Mouse (Mus musculus): ENCODE results near the gene Ppp1r12b. TPM values are rescaled to one million over a fixed set of nuclear protein-coding genes. Genes with fewer than 3 reads are reported as not detected.
A peak's percentile ranks its signal among the peaks of the same experiment; 100 is the strongest.

Ppp1r12b gene
- total and polyA plus RNA-seq, 3 experiments, result 4.7 to 7.8 TPM; not detected in 1

DNA sequence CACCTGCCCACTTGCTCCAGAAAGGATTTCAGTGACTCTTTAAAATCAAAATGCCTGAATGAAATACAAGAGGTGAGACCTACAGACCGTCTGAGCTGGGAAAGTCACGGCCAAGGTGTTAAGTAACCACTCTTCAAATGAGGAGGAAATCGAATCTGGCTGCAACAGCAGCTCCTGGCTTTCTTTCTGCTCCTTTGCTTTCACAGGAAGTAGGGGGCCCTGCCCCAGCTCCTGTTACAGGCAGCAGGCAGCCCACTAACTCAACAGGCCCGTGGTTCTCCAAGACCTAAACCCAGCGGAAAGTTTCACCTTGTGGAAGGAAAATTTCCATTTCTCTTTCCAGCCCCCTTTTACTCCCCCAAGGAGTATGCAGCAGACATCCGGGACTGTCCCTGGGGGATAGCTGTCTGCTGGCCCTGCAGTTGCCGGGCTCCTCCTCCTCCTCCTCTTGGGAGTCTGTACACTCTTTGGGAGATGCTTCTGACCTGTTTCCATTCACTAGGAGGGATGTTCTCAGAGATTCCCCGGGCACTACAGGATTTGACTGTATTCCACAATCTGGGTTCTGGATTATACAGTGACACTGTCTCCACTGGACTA is 36.4 kb upstream of the Ppp1r12b start:
- Histone ChIP-seq H3K36me3 (ENCODE audit: control insufficient read depth in 1 of 2, insufficient read depth in 2 of 2, low read length in 2 of 2) (no peaks in the 10 kb centered on the region), H3K27ac (ENCODE audit: control insufficient read depth, low read depth, low read length) (no peak overlapping the region), H3K79me2 (ENCODE audit: control insufficient read depth, insufficient read depth, low read length, poor library complexity) (no peaks in the 10 kb centered on the region), H3K27me3 (ENCODE audit: control insufficient read depth in 1 of 2, insufficient read depth in 2 of 2, low read length in 2 of 2) (peaks cover 1 to 2% of the 10 kb centered on the region in 2 experiments; a peak in 2 of 4 replicates), H3K4me1 (ENCODE audit: control insufficient read depth in 1 of 2, insufficient read depth in 2 of 2, low read length in 2 of 2) (no peaks in the 10 kb centered on the region), H3K4me3 (ENCODE audit: control insufficient read depth in 1 of 2, insufficient read depth in 1 of 2, low read depth in 2 of 2, low read length in 2 of 2) (no peak overlapping the region), H3K9me3 (replicated peaks; ENCODE audit: insufficient read depth, low read length) (no peaks in the 10 kb centered on the region), H3K9ac (ENCODE audit: control insufficient read depth, low read depth, low read length, poor library complexity, severe bottlenecking) (no peak overlapping the region)
- no peak for DNase-seq (ENCODE audit: low read depth, low spot score)
- no peak for TF ChIP-seq CTCF (IDR thresholded peaks at IDR 0.05 in 2 of 3, conservative IDR thresholded peaks at IDR 0.05 in 1 of 3; ENCODE audit: control insufficient read depth in 1 of 3, insufficient read depth in 1 of 3, low read depth in 2 of 3, low read length in 3 of 3, poor library complexity in 1 of 3, severe bottlenecking in 1 of 3)
- TF ChIP-seq MAX (IDR thresholded peaks at IDR 0.05; ENCODE audit: low read length), result no peak
- TF ChIP-seq NELFE (IDR thresholded peaks at IDR 0.05; ENCODE audit: low read depth, low read length), result no peak
- no peak for TF ChIP-seq POLR2AphosphoS2 (IDR thresholded peaks at IDR 0.05; ENCODE audit: low read length)
- TF ChIP-seq SIN3A (IDR thresholded peaks at IDR 0.05; ENCODE audit: low read length), result no peak
- no peak for TF ChIP-seq USF1 (IDR thresholded peaks at IDR 0.05; ENCODE audit: low read depth, low read length)
- TF ChIP-seq RAD21 (IDR thresholded peaks at IDR 0.05; ENCODE audit: low read depth, low read length), result no peak
- no peak for TF ChIP-seq ZKSCAN1 (IDR thresholded peaks at IDR 0.05; ENCODE audit: low read depth, low read length)
- no peak for TF ChIP-seq GABPA (IDR thresholded peaks at IDR 0.05; ENCODE audit: low read depth, low read length)

DNA sequence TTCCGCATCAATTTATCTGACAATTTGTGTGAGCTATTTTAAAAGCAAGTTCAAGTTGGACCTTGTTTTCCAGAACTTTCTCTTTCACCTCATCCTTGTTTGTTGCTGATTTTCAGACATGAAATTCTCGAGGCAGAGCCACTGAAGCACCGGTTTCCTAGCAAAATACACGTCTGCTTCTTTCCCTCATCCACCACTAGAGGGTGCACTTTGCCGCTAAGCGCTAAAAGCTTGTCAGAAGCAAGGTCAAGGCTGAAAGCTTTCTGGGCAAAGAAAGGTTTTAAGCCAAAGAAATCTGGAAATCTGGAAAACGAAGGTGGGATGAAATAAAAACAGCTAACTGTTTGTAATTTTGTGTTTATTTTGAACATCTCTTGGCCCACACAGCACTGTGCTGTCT is 33.6 kb upstream of the Ppp1r12b start:
- H3K4me1 ChIP-seq (ENCODE audit: control insufficient read depth in 1 of 2, insufficient read depth in 2 of 2, low read length in 2 of 2), result no peaks in the 10 kb centered on the region
- no peaks in the 10 kb centered on the region for H3K36me3 ChIP-seq (ENCODE audit: control insufficient read depth in 1 of 2, insufficient read depth in 2 of 2, low read length in 2 of 2)
- H3K9me3 ChIP-seq (replicated peaks; ENCODE audit: insufficient read depth, low read length), result no peaks in the 10 kb centered on the region
- H3K27ac ChIP-seq (ENCODE audit: control insufficient read depth, low read depth, low read length), result no peak overlapping the region
- H3K9ac ChIP-seq (ENCODE audit: control insufficient read depth, low read depth, low read length, poor library complexity, severe bottlenecking), result no peak overlapping the region
- TF ChIP-seq TAL1 (IDR thresholded peaks at IDR 0.05; ENCODE audit: low read length), result no peak
- no peak for TF ChIP-seq SIN3A (IDR thresholded peaks at IDR 0.05; ENCODE audit: low read length)
- TF ChIP-seq TBP (IDR thresholded peaks at IDR 0.05; ENCODE audit: low read depth, low read length), result no peak
- peak; percentile 89 for TF ChIP-seq SMC3 (IDR thresholded peaks at IDR 0.05; ENCODE audit: low read depth, low read length)
- TF ChIP-seq BHLHE40 (IDR thresholded peaks at IDR 0.05; ENCODE audit: borderline replicate concordance, low read depth, low read length), result no peak
- no peak for TF ChIP-seq ETS1 (IDR thresholded peaks at IDR 0.05; ENCODE audit: low read depth, low read length)
- peak; percentile 82 to 96 (median 94) for TF ChIP-seq CTCF (IDR thresholded peaks at IDR 0.05 in 2 of 3, conservative IDR thresholded peaks at IDR 0.05 in 1 of 3; ENCODE audit: control insufficient read depth in 1 of 3, insufficient read depth in 1 of 3, low read depth in 2 of 3, low read length in 3 of 3, poor library complexity in 1 of 3, severe bottlenecking in 1 of 3)
- TF ChIP-seq MXI1 (IDR thresholded peaks at IDR 0.05; ENCODE audit: low read depth, low read length), result no peak
- TF ChIP-seq RAD21 (IDR thresholded peaks at IDR 0.05; ENCODE audit: low read depth, low read length), result peak; percentile 92
- no peak for TF ChIP-seq ZKSCAN1 (IDR thresholded peaks at IDR 0.05; ENCODE audit: low read depth, low read length)
- no peak for TF ChIP-seq ZNF384 (IDR thresholded peaks at IDR 0.05; ENCODE audit: low read depth, low read length)
- TF ChIP-seq CHD1 (IDR thresholded peaks at IDR 0.05; ENCODE audit: low read depth, low read length), result no peak
- TF ChIP-seq POLR2A (IDR thresholded peaks at IDR 0.05; ENCODE audit: control insufficient read depth in 1 of 2, insufficient read depth in 1 of 2, low read depth in 1 of 2, low read length in 2 of 2, poor library complexity in 1 of 2), result no peak
- TF ChIP-seq NRF1 (IDR thresholded peaks at IDR 0.05; ENCODE audit: insufficient read depth, low read depth, low read length, poor library complexity, severe bottlenecking), result no peak
- no peak for TF ChIP-seq RCOR1 (IDR thresholded peaks at IDR 0.05; ENCODE audit: low read depth, low read length)
- no peak for TF ChIP-seq MAZ (IDR thresholded peaks at IDR 0.05; ENCODE audit: low read depth, low read length)
- no peak for TF ChIP-seq MYB (IDR thresholded peaks at IDR 0.05; ENCODE audit: low read depth, low read length)
- TF ChIP-seq ZC3H11A (IDR thresholded peaks at IDR 0.05; ENCODE audit: low read depth, low read length), result peak; percentile 83
- no peak for TF ChIP-seq GATA1 (IDR thresholded peaks at IDR 0.05; ENCODE audit: low read depth, low read length)
- no peaks in the 10 kb centered on the region for H3K79me2 ChIP-seq (ENCODE audit: control insufficient read depth, insufficient read depth, low read length, poor library complexity)
- DNase-seq (ENCODE audit: low read depth, low spot score), result peak; percentile 85
- no peak overlapping the region for H3K4me3 ChIP-seq (ENCODE audit: control insufficient read depth in 1 of 2, insufficient read depth in 1 of 2, low read depth in 2 of 2, low read length in 2 of 2)
- H3K27me3 ChIP-seq (ENCODE audit: control insufficient read depth in 1 of 2, insufficient read depth in 2 of 2, low read length in 2 of 2), result peaks cover 1 to 3% of the 10 kb centered on the region in 2 experiments; a peak in 3 of 4 replicates

All from MEL (cell line).